Mouse (Mus musculus) erythroblast, embryonic 14.5 days (primary cell): Measurements from ENCODE around the gene Ncoa4. TPM values are rescaled to one million over a fixed set of nuclear protein-coding genes. Genes with fewer than 3 reads are reported as not detected.
"Not testable (repeated sequence)": the region's sequence is repeated elsewhere in the genome, so short reads cannot be mapped to it uniquely, and the experiment has no call there.

Source experiments
- H3K27me3 ChIP-seq: 2 replicates; pipeline ENCODE4 v1.6.1; 2012; ENCODE audit warnings: inconsistent platforms; ENCODE audit not compliant: control insufficient read depth
- H3K36me3 ChIP-seq: 2 replicates; pipeline ENCODE4 v1.6.1; 2012; ENCODE audit warnings: mild to moderate bottlenecking, inconsistent platforms; ENCODE audit not compliant: control insufficient read depth
- H3K4me1 ChIP-seq: 2 replicates; pipeline ENCODE4 v1.6.1; 2012; ENCODE audit warnings: inconsistent platforms; ENCODE audit not compliant: control insufficient read depth
- H3K4me3 ChIP-seq: replicated peaks from 2 replicates; pipeline ENCODE3; 2012; ENCODE audit warnings: moderate library complexity, mild to moderate bottlenecking, inconsistent platforms
- H3K9me3 ChIP-seq: 2 replicates; pipeline ENCODE4 v1.6.1; 2012; ENCODE audit warnings: low read length, inconsistent platforms, mixed read lengths; ENCODE audit not compliant: control insufficient read depth
- GATA1 ChIP-seq: IDR thresholded peaks from 2 replicates; pipeline ENCODE4 v1.6.1; 2012; ENCODE audit warnings: low read length, inconsistent platforms, mixed read lengths
- TAL1 ChIP-seq: IDR thresholded peaks from 3 replicates; pipeline ENCODE4 v1.6.1; 2012; ENCODE audit warnings: low read length, inconsistent platforms, mixed read lengths
- polyA plus RNA-seq: library from polyadenylated mRNA; stranded (reverse); fragments of >175 nt; gene quantifications from 2 replicates; pipeline ENCODE4 v1.2.3, GENCODE M21; 2012

The Ncoa4 gene
- polyA plus RNA-seq, 1 experiment: 7.6 TPM

- Histone ChIP-seq H3K27me3 (no peaks in the 10 kb centered on the region), H3K9me3 (no peaks in the 10 kb centered on the region), H3K36me3 (peaks cover 74% of the 10 kb centered on the region), H3K4me1 (peaks cover 89% of the 10 kb centered on the region), H3K4me3 (peak overlapping the region; percentile 85)
- no peak for TF ChIP-seq TAL1
- no peak for TF ChIP-seq GATA1
These were observed 6.4 kb downstream of the Ncoa4 start for GRCm38 (mm10) chr14:32166062-32166441.

DNA sequence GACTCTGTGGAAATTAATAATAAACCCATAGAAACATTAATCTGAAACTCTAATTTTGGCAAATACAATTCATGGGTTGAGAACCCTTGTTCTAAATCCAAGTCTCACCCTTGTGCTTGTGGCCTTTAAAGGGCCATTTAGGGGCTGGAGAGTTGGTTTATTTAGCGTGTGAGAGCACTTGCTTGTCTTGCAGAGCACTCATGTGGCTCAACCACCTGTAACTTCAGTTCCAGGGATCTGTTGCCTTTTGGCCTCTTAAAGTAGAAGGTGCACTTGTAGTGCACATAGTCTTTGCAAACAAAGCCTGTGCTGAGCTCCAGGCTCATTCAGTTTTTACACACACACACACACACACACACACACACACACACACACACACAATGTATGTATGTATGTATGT lies 7.2 kb downstream of the Ncoa4 start:
- peaks cover 77% of the 10 kb centered on the region for H3K36me3 ChIP-seq
- H3K27me3 ChIP-seq: no peaks in the 10 kb centered on the region
- H3K4me3 ChIP-seq: peak overlapping the region; percentile 85
- TF ChIP-seq GATA1 (no peak), TAL1 (no peak)
- peaks cover 87% of the 10 kb centered on the region for H3K4me1 ChIP-seq
- H3K9me3 ChIP-seq: no peaks in the 10 kb centered on the region

- peaks cover 82% of the 10 kb centered on the region for H3K4me1 ChIP-seq
- H3K4me3 ChIP-seq: peak overlapping the region; percentile 85
- peaks cover 77% of the 10 kb centered on the region for H3K36me3 ChIP-seq
- no peak for TF ChIP-seq GATA1
- TF ChIP-seq TAL1: no peak
- H3K27me3 ChIP-seq: no peaks in the 10 kb centered on the region
- H3K9me3 ChIP-seq: no peaks in the 10 kb centered on the region
These were observed 7.7 kb downstream of the Ncoa4 start for GRCm38 (mm10) chr14:32167326-32167725.

DNA sequence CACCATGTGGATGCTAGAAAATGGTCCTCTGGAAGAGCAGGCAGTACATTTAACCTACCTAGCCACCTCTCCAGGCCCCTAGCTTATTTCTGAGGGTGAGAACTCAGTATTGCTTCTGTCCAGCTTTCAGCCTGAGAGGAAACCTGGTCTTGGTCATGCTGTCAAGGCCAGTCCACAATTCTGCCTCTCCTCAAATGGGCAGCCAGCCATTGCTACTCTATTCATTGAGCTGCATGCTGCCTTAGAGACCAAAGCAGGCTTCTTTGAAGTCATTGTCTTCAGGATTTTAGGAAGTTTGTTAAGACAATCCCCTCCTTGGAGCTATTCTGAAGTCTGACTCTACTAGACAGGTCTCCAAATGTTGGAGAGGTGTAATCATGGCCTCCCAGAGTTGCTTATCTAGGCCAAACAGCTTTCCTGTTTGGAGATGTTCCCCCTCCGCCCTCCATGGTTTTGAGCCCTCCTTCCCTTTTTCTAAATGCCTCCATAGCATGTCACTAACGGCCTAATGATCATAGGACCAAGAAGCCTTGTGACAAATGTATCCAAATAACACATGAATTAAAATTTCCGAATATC lies 9.1 kb downstream of the Ncoa4 start:
- H3K9me3 ChIP-seq: no peaks in the 10 kb centered on the region
- TF ChIP-seq TAL1: peak; percentile 97
- peak; percentile 98 for TF ChIP-seq GATA1
- no peaks in the 10 kb centered on the region for H3K27me3 ChIP-seq
- H3K4me1 ChIP-seq: peaks cover 72% of the 10 kb centered on the region
- peak overlapping the region; percentile 85 for H3K4me3 ChIP-seq
- peaks cover 79% of the 10 kb centered on the region for H3K36me3 ChIP-seq

- Histone ChIP-seq H3K36me3 (peaks cover 90% of the 10 kb centered on the region), H3K4me3 (peak overlapping the region; percentile 85), H3K4me1 (peaks cover 69% of the 10 kb centered on the region), H3K9me3 (no peaks in the 10 kb centered on the region), H3K27me3 (no peaks in the 10 kb centered on the region)
- TF ChIP-seq GATA1 (no peak), TAL1 (no peak)
These were observed 10.5 kb downstream of the Ncoa4 start for GRCm38 (mm10) chr14:32170137-32170536.

GRCm38 (mm10) chr14:32175310-32175709 lies 15.6 kb downstream of the Ncoa4 start:
- H3K36me3 ChIP-seq: peaks cover 82% of the 10 kb centered on the region
- H3K27me3 ChIP-seq: no peaks in the 10 kb centered on the region
- H3K9me3 ChIP-seq: no peaks in the 10 kb centered on the region
- H3K4me1 ChIP-seq: peaks cover 36% of the 10 kb centered on the region
- no peak for TF ChIP-seq GATA1
- no peak for TF ChIP-seq TAL1
- no peak overlapping the region for H3K4me3 ChIP-seq

DNA sequence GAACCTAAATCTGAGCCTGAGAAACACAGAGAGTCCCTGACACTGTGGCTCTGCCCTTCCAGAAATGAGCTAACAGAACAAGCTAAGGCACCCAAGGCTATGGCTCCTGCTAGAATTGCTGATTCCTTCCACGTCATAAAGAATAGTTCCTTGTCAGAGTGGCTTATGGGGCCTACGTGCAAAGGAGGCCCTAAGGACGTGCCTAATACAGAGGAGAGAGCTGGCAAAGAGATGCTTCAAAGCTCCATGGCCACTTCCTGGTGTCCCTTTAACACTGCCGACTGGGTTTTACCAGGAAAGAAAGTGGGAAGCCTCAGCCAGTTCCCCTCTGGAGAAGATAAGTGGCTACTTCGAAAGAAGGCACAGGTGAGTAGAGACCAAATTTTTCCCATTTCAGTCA lies 16.9 kb downstream of the Ncoa4 start:
- not testable (repeated sequence) for H3K27me3 ChIP-seq, H3K4me3 ChIP-seq, H3K9me3 ChIP-seq
- Histone ChIP-seq H3K4me1 (peaks cover 25% of the 10 kb centered on the region), H3K36me3 (peaks cover 82% of the 10 kb centered on the region)

DNA sequence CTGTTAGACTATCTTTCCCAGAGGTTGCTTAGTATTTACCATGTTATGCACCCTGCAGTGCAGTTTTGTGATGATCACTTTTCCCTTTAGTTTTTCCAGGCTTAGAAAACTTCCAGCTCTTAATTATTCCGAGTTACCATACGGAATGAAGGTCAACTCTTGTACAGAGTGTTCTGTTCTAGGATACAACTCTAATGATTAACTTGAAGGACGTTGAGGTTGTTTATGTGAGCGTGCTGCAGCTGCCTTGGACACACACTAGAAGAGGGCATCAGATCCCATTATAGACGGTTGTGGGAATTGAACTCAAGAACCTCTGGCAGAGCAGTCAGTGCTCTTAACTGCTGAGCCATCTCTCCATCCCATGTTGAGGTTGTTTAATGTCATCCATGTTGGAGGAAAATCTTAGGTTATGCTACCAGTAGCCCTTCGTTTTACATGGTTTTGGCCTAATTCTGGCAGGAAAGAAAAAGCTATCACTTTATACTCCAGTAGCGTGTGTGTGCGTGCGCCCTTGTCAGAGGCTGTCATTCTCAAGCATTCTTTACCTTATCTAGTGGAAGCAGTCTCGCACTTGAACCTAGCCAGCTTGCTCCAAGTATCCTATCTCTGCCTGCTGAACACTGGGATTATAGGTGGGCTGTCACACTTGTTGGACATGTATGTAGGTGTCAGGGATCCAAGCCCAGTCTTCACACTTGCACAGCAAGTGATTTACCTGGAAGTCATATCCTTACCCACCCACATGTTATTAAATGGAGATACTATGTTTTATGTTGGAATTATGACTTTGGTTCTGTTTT lies 19.9 kb downstream of the Ncoa4 start:
- Histone ChIP-seq H3K4me1 (peaks cover 12% of the 10 kb centered on the region), H3K9me3 (no peaks in the 10 kb centered on the region), H3K4me3 (no peak overlapping the region), H3K36me3 (peaks cover 82% of the 10 kb centered on the region), H3K27me3 (no peaks in the 10 kb centered on the region)
- TF ChIP-seq GATA1 (no peak), TAL1 (no peak)

DNA sequence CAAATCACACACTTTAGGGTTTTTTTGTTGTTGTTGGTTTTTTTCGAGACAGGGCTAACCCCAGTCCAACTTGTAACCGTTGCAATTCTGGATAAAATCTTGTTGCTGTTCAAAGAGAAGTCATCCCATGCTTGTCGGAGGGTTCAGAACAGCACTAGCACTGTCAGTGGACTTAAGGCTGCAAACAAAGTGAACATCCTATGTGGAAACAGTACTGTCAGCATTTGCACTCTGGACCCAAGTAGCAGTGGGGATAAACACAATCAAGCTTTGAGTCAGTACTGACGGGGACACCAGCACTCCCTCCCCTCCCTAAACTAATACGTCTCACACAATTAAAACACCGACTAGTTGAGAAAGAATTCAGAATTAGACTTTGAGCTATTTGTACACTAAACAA lies 21.2 kb downstream of the Ncoa4 start:
- no peak for TF ChIP-seq GATA1
- no peak for TF ChIP-seq TAL1
- Histone ChIP-seq H3K9me3 (no peaks in the 10 kb centered on the region), H3K36me3 (peaks cover 82% of the 10 kb centered on the region), H3K27me3 (no peaks in the 10 kb centered on the region), H3K4me3 (no peak overlapping the region), H3K4me1 (peaks cover 3% of the 10 kb centered on the region)
